24 mouse cellular contexts compared by ENCODE assay signal in genomic region chr1:188643156-188643555, GRCm38 (mm10).
"Had no signal": no experiment of that assay in that cellular context is flagged by ENCODE, and none has a peak within 500 bp of the region (broad histone marks: within the 10 kb centered on the region; RNA-seq: fewer than 3 reads in every experiment).

No protein-coding gene starts in this region.

- H3K9me3 ChIP-seq: heart, embryonic 12.5 days; hindbrain, embryonic 10.5 days; hindbrain, embryonic 12.5 days; intestine, embryonic 15.5 days; limb, embryonic 10.5 days; limb, embryonic 12.5 days had no signal

- DNase-seq: gastrocnemius, adult 2 months; gastrocnemius, postnatal 10 days; gastrocnemius, postnatal 25 days; heart, adult 2 months; heart, postnatal 10 days; heart, postnatal 4 days; kidney, adult 18-20 months; kidney, adult 8-10 months; kidney, postnatal 10 days; kidney, postnatal 25 days; kidney, postnatal 4 days; liver had no signal

- H3K4me3 ChIP-seq: gastrocnemius, adult 2 months; heart, adult 2 months; heart, embryonic 12.5 days; hindbrain, embryonic 10.5 days; hindbrain, embryonic 12.5 days; intestine, embryonic 15.5 days; layer of hippocampus, adult 2 months; left cerebral cortex, adult 2 months; limb, embryonic 10.5 days; limb, embryonic 12.5 days had no signal

- H3K27me3 ChIP-seq: heart, embryonic 12.5 days; hindbrain, embryonic 12.5 days; intestine, embryonic 15.5 days had no signal

- H3K36me3 ChIP-seq: heart, embryonic 12.5 days; hindbrain, embryonic 10.5 days; hindbrain, embryonic 12.5 days; intestine, embryonic 15.5 days; limb, embryonic 10.5 days; limb, embryonic 12.5 days had no signal

- H3K27ac ChIP-seq: gastrocnemius, adult 2 months; heart, adult 2 months; hindbrain, embryonic 10.5 days; hindbrain, embryonic 12.5 days; hindbrain, embryonic 14.5 days; intestine, embryonic 15.5 days; layer of hippocampus, adult 2 months; left cerebral cortex, adult 2 months; limb, embryonic 10.5 days; limb, embryonic 12.5 days had no signal

- H3K4me1 ChIP-seq: hindbrain, embryonic 10.5 days; hindbrain, embryonic 12.5 days; intestine, embryonic 15.5 days; limb, embryonic 10.5 days; limb, embryonic 12.5 days had no signal

- ATAC-seq: hindbrain, embryonic 16.5 days; inflammation-experienced regulatory T-cells, adult 6 months; intestine, embryonic 15.5 days; intestine, postnatal 0 days had no signal

- H3K9ac ChIP-seq: heart, embryonic 12.5 days; hindbrain, embryonic 12.5 days; hindbrain, embryonic 14.5 days; intestine, embryonic 15.5 days; limb, embryonic 12.5 days had no signal

- H3K4me2 ChIP-seq: heart, embryonic 12.5 days; hindbrain, embryonic 12.5 days; hindbrain, embryonic 14.5 days; intestine, embryonic 15.5 days; limb, embryonic 12.5 days had no signal
